Mouse (Mus musculus): ENCODE measurements at regions not wholly inside any gene's neighbourhood (a gene's known extent, or its start where the extent isn't known, plus 50 kb on each side); places are given as distances from the start of the nearest gene placed in this dataset.

DNA sequence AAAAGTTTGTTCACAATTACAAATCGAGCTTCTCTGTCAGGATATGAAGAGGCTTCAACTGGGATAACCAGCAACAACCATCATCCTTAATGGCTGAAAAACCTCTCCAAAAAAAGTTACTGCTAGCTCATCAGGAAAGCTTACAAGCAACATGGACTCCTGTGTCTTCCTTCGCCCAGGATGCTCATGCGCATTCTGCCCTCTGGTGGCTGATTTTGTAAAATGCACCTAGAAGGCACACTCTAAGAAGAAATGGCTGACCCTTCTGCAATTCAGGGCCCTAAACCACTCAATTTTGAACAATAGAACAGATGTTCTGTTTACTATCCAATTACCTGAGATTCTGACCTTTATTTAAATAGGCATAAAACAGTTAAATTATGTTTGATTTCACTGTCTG lies 115.0 kb upstream of the Fam204a start:
- TF ChIP-seq CTCF (IDR thresholded peaks at IDR 0.05; ENCODE audit: extremely low read depth, insufficient read depth, insufficient read length, insufficient replicate concordance) (peak; percentile 68; the same call in 1 of the 2 replicates), POLR2A (IDR thresholded peaks at IDR 0.05; ENCODE audit: low read depth, low read length) (no peak)

Data from spleen, adult 2 months (tissue).